Mouse (Mus musculus) erythroid progenitor cell, adult 5-6 weeks (primary cell): ENCODE results near the gene Pbx4. TPM values are rescaled to one million over a fixed set of nuclear protein-coding genes. Genes with fewer than 3 reads are reported as not detected.

ENCODE experiments used
- ATAC-seq: replicated peaks from 2 replicates; pipeline ENCODE4 v1.8.0; 2016; ENCODE audit warnings: moderate number of reproducible peaks, mild to moderate bottlenecking, moderate TSS enrichment, inconsistent platforms; ENCODE audit not compliant: poor library complexity, low FRiP score, severe bottlenecking
- total RNA-seq, 2 experiments: library from RNA; stranded (forward) in 1 of 2; stranded (reverse) in 1 of 2; fragments of 150-400 nt in 1 of 2; fragments of 186-747, 209-891 nt in 1 of 2; gene quantifications; 2 replicates each; pipeline versions ENCODE4 v1.2.3 to v1.2.4; 2015 to 2017; ENCODE audit warnings: low replicate concordance in 2 of 2

The Pbx4 gene
- total RNA-seq, 2 experiments from 2014 or later: 4.2 to 8.2 TPM

DNA sequence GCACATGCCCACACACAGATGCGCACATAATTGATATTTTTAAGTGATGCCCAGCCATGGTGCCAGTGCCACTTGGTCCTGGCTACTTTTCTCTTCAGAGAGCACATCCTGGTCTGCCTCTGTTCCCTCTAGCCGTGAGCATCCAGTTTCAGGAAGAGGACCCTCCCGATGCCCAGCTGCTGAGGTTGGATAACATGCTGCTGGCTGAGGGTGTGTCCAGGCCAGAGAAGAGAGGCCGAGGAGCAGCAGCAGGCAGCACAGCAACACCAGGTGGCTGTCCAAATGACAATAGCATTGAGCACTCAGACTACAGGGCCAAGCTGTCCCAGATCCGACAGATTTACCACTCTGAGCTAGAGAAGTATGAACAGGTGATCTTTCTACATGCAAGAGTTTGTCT, 31.9 kb downstream of the Pbx4 start:
- ATAC-seq: peak; percentile 80

DNA sequence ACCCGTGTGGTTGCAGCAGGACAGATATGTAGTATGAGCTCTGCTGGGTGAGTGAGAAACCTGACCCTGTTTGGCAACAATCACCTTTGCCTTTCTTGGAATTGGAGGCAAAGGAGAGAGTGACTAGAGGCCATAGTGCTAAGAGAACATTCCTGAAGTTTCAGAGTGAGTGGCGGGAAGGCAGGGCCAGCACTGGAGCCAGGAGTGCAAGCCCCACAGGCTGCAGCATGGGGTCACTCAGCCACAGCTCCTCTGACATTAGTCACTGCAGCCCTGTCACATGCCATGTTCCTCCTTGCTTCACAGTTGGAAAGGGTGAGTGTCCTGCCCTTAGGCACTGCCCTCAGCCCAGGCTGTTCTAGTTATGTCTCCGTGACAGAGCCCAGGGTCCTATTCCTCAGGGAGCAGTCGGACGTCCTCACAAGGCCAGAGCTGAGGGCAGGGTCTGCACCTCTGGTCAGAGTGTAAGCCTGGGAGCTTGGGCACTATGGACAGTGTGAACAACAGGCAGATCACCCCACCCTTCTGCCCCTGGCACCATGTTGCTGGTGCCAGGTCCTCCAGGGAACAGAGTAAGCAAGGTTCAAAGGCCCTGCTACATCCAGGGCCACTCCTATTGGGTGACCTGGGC, 35.5 kb downstream of the Pbx4 start:
- ATAC-seq: no peak

DNA sequence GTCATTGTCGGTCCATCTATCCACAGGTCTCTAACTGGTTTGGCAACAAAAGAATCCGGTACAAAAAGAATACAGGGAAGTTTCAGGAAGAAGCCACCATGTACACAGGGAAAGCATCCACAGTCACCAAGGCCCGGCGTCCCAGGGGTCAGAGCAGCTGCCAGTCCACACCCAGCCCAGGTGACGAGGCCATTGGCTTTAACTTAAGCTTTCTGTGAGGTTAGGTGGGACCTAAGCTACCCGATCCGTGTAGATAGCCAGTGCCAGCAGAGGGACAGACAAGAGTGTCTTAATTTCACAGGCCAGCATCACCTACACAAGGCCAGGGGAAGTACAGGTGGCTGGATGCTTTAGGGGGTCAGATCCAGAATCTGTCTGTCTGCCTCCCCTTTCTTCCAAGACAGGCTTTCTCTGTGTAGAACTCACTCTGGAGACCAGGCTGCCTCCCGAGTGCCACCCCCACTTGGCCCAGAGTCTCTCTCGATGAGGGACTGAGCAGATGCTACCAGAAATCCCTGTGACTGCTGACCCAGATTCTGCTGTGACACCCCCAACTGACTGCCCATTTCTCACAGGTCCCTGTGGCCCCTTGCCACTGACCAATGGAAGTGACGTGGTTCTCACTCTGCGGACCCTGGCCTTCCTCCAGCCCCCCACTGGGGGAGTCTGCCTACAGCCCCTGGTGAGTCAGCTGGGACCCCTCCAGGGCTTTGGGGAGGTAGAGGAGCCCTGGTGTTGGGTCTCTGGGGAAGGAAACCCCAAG, 37.9 kb downstream of the Pbx4 start:
- ATAC-seq: no peak

DNA sequence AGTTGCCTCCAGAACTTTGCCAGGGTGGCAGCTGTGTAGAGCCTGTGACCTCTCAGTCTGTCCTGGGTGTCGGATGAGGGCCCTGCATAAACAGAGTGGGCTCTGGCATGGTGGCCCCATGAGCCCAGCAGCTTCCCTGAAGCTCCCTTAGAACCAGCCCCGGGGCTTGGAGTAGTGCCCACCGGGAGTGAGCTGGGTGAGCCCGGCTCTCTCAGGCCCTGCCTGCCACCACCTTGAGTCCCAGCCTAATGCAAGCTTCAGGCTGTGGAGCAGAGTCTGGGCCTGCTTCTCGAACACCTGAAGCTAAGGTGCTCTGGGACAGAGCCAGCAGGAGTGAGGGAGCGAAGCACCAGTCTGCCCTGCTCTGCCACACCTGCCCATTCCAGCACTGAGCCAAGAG, 38.6 kb downstream of the Pbx4 start:
- ATAC-seq: no peak

DNA sequence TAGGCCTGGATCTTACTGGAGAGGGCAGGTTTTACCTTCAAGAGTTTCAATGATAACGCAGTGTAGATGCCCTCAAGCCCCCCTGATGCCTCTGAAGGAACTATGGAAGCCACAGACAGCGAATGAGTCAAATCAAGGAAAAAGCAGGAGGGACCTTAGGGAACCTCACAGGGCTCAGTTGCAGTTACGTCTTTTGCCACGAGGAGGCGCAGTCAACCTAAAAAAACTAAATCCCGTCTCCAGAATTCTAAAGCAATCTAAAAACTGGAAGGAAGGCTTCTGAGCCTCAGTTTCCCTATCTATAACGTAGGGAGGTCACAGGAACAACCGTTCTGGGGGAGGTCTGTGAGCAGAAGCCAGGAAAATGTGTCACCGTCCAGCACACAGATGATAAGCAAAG, 41.9 kb downstream of the Pbx4 start:
- ATAC-seq: peak; percentile 49; the same call in 1 of the 2 replicates

DNA sequence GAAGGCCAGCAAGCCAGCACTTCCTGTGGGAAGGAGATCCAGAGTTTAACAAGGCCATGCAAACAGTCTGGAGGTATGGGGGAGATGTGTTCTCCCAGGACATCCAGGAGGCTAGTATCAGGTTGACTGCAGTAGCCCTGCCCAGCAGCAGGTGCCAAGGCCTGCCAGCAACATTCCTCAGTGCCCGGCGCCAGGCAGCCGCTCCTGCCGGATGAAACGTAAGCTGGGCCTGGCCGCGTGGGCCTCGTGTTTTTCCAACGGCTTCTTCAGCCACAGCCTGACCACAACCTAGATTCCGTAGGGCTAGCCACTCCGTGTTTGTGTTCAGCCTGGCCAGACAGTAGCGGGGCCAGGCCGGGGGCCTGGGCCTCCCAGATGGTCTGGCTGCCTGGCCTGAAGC, 42.4 kb downstream of the Pbx4 start:
- no peak for ATAC-seq

DNA sequence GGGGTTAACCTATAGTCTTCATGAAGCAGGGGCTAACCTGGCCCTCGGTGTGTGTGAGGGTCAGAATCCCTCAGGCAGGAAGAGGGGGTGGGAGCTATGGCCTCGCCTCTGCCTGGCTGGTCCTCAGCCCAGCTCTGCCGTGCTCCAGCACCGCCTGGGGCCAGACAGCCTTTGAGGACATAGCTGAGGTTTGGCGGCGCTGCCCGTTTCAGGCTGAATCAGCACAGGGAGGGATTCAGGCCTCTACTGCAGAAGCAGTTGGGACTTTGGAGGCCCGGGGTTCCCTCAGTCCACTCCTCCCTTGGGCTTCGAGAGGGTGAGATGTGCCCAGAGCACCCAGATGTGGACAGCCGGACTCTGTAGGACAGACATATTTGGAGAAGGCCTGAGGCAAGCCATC, 43.8 kb downstream of the Pbx4 start:
- ATAC-seq: no peak

DNA sequence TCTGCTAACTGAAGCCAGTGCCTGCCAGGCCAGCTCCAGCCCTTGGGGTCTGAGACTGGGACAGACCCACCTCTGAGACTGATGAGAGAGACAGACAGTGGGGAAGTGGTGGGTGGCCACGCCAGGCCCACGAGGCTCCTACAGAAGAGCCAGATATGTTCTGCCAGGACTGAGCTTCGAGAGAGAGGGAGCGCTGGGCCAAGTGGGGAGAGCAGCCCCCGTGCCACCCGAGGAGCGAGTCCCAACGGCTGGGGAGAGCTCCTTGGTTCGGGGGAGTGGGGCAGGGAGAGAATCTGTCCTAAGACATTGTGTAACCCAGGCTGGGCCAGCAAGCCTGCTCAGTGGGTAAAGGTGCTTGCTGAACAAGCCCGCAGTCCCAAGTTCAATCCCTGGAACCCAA, 44.7 kb downstream of the Pbx4 start:
- no peak for ATAC-seq

DNA sequence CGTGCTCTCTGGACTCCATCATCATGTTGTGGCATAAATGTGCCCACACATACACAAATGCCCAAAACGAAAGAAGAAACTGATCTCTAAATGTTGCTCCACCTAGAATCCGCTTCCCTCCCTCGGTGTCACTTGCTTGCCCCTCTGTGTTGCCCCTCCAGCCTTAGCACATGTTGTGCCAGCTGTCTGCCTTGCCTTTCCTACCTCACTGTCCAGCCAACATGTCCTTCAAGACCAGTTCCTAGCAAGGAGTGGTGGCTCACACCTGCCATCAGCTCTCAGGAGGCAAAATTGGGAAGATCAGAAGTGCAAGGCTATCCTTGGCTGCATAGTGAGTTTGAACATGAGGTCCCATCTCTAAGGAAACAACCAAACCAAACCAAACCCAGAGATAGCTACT, 45.1 kb downstream of the Pbx4 start:
- ATAC-seq: no peak

DNA sequence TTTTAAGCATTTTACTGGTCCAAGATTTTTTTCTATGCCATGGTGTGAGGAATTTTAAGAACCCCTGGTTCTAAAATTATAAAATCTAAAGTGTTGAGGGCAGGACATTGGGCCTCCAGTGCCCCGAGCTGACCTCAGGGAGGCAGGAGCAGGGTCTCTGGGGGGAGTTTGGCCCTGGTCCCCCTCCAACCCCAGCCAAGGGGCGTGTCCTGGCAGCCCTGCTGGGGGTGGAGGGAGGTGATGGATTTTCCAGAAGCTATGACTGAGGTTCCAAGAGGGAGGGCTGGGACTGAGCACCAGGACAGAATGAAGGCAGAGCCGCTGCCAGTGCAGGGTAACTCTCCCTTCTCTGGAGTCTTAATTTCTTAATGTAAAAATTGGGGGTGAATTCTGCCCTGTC, 45.7 kb downstream of the Pbx4 start:
- no peak for ATAC-seq

DNA sequence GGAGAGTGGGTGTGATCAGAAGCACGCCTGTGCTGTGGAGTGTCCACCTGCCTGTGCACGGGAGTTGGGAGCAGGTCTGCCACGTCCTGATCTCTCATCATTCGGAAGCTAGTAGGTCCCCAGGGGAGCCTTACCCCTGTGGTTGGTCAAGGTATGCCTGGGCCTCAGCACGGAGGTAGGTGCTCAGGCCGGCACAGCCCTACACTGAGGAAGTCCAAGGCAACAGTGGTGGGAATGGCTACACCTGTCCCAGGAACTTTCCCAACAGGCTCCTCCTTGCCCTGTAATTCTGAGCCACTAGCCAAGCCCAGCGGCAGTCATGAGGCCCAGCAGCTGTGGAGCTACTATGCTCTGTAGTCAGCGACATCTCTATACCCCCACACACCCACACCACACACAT, 47.4 kb downstream of the Pbx4 start:
- no peak for ATAC-seq

DNA sequence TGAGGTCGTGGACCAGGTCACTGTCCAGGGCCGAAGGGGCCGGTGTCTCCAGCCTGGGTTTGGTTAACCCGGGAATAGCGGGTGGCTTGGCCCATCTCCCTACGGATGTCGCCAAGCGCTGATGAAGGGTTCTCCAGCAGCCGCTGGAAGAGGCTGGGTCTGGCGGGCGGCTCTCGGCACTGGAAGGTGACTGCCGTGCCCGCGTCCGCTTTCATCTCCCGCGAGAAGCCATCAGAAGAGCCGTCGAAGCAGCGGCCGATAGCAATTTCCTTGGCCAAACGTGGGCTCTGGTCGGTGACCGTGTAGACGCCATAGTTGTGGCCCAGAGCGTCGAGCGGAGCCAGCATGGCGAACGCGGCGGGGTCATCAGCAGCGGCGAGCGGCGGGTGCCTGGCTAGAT, 48.5 kb downstream of the Pbx4 start:
- ATAC-seq: no peak

DNA sequence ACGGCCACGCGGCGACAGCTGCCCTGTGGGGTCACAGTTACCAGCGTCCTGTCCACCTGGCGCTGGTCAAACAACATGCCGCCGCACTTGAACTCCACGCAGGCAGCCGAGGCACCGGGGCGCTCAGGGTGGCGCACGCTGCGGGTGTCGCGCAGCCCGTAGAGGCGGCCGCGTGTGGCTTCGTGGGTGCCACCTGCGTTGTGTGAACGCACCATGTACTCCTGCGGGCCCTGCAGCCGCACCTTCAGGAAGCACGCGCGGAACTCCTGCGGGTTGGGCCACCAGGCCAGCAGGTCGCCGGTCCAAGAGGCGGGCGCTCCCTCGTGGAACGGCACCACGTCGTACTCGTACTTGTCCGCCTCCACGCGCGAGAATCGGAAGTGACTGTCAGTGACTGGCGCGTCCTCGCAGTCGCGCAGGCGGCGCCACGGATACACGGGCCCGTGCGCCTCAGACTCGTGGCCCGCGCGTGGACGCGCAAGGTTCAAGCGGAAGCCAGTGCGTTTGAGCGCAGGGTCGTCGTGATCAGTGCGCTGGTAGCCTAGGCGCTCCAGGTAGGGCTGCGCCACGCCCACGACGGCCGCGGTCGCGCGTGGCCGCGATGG, 49.1 kb downstream of the Pbx4 start:
- no peak for ATAC-seq

DNA sequence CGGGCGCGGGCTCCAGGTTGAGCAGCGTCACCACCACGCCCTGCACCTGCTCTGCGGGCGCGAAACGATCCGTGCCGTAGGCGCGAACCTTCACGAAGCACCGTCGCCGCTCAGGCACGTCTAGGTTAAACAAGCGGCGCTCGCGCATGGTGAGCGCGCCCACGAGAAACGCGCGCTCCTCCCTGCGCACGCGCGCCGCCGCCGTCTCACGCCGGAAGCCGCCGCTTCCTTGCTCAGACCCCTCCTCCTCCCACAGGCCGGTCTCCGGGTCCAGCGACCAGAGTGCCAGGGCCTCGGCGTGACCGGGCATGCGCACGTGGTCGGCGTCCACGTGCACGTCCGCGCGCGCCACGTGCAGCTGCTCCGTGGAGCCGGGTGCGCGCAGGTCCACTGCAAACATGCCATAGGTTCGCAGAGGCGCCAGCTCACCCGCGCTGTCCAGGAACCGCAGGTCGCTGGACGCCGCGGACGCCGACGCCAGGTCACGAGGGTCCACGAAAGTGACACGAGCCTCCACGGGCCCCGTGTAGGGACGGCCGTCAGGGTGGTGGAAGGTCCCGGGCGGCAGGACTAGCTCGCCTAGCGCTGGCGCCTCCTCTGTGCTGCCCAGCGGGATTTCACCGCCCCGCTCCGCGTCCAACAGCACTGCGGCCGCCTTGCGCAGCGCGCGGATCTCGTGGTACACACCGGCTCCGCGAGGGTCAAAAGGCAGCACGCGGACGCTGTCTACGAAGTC, 49.9 kb downstream of the Pbx4 start:
- ATAC-seq: no peak

DNA sequence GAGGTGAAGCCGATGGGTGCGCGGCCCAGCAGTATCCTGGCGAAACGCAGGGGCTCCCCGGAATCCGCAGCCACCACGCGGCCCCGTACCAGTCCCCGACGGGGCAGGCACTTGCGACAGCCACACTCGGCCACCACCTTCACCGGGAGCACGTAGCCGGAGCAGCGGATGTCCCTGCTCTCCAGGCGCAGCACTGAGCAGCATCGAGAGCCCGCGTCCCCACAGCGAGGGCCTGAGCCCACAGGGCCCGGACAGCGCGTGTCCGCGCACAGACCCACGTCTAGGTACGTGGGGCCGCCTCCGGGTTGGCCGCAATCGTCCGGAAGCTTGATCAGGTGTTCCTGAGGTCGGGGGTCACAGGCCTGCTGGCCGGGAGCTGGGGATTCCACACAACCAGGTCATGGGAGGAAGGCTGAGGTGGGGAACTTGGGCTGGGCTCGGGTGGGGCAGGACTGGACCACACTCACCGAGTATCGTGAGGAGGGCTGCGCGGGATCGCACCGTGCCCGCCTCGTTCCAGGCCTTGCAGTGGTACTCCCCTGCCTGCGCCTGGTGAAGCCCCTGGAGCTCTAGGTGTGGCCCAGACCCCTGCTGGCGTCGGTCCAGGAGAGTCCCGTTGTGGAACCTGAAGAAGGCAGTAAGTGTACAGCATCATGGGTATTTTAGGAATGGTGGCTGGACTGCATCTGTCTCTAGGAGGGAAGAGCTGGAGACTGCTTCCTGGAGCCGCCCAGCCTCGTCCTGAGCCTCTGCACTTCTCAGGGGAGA, 50.7 kb downstream of the Pbx4 start:
- no peak for ATAC-seq

DNA sequence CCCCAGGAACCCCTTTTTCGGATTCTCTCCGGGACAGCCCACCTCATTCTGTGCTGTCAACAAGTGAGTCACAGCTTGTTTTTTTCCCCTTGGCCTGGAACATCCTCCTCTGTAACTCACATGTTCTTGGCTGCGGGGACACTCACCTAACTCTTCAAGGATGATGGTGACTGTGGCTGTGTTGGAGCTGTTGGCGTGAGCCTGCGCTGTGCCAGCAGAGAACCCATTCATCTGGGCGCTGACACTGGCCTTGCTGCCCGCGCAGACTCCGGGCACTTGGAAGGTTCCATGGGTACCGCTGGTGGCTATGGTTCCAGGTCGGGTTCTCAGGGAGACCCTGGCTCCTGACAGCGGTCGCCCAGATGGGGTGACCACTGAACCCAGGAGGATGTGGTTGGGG, 51.9 kb downstream of the Pbx4 start:
- ATAC-seq: no peak

DNA sequence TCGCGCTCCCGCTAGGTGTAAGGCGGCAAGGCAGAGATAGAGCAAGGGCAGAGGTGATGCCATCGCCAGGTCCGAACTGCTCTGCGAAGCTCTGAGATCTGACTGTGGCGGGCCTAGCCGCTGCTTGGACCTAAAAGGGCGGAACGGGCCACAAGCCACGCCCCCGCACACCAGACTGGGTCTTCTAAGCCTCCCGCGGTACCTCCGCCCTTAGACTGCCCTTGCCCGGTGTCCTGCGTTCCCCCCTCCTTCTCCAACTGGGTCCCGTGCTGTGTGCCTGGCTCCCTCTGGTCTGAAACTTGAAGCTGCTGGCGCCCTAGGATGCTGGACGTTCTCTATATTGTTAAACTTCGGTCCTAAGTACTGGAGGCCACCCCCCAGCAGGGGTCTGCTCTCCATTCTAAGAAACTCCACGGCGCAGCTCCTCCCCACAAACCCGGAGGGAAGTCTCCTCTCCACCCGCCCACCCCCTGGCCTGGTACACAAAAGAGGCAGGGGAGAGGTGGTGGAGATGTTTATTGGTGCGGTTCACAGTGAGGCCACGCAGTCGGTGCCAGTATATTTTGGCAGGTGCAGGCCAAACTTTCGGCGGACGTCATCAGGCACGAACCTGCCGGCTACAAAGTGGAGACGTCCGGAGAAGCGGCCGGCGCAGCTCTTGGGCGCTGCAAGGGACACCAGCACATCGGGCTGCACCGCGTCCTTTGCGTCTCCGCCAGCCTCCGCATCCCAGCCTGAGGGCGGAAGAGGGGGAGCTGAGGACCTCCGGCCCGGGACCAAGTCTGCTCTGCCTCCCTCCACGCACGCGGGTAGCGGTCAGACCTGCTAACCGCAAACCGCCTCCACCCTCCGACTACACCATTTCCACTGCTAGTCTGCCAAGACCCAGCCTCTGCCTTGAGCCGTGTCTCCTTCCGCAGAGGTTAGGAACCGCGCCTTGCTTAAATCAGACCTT, 55.3 kb downstream of the Pbx4 start, which contains the start of gene Cilp2:
Gene Cilp2 (minus strand): TSS at position 399 of the 955 bp plus-strand sequence.
- no peak for ATAC-seq

DNA sequence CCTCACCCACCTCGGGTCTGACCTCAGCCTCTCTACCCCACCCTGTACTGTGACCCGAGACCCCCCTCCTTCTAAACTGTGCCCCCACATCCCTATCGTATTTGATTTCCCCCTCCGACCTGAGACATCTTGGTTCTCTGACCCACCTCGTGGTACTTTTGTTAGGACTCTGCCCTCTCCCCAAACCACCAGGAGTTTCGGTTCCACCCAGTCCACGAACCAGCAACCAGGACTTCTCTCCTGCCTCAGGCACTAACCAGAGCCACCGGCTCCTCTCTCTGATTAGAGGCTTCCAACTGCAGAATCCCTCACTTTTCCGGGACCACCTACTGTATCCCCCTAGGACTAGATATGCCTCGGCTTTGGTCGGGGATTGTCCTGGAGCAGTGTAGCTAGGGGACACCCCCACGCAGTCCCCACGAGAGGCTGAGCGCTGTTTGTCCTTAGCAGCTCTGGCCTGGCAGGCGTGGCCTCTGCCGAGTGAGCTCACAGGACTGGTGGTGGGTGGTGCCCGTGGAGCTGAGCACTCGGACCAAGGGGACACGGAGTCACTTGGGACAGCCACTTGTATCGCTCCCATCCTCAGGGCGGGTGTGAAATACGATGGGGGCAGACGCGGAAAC, 56.1 kb downstream of the Pbx4 start:
- ATAC-seq: no peak
